Mouse (Mus musculus) G1E (cell line): ENCODE data around the gene C1qtnf4. TPM values are rescaled to one million over a fixed set of nuclear protein-coding genes. Genes with fewer than 3 reads are reported as not detected.

Experiments
- ATAC-seq: 2 replicates; pipeline ENCODE4 v1.8.0; 2016; ENCODE audit warnings: mild to moderate bottlenecking; ENCODE audit not compliant: insufficient number of reproducible peaks, poor library complexity, low FRiP score, severe bottlenecking; ENCODE audit errors: extremely low read depth
- DNase-seq: peaks from one replicate; pipeline ENCODE4 v3.0.0; 2012; ENCODE audit warnings: low spot score
- H3K27me3 ChIP-seq: 2 replicates; pipeline ENCODE4 v1.6.1; 2012; ENCODE audit warnings: mild to moderate bottlenecking, low read length, inconsistent platforms; ENCODE audit not compliant: insufficient read depth
- H3K36me3 ChIP-seq: replicated peaks from 2 replicates; pipeline ENCODE3; 2012; ENCODE audit warnings: mild to moderate bottlenecking, inconsistent platforms
- H3K4me1 ChIP-seq: 2 replicates; pipeline ENCODE4 v1.6.1; 2012; ENCODE audit warnings: low read depth, low read length, inconsistent platforms, mixed read lengths; ENCODE audit not compliant: insufficient read depth
- H3K4me3 ChIP-seq: 2 replicates; pipeline ENCODE4 v1.5.1; 2012; ENCODE audit warnings: low read depth, mild to moderate bottlenecking, inconsistent platforms, low read length, moderate library complexity, mixed read lengths
- H3K9me3 ChIP-seq: replicated peaks from 2 replicates; pipeline ENCODE4 v1.6.1; 2012; ENCODE audit warnings: inconsistent platforms
- CTCF ChIP-seq: IDR thresholded peaks from 2 replicates; pipeline ENCODE4 v1.5.1; 2012; ENCODE audit warnings: low read depth, low read length, inconsistent platforms, mixed read lengths
- GATA1 ChIP-seq: IDR thresholded peaks from 2 replicates; pipeline ENCODE4 v1.6.1; 2012; ENCODE audit warnings: borderline replicate concordance, low read length, inconsistent platforms, mixed read lengths
- GATA2 ChIP-seq: IDR thresholded peaks from 2 replicates; pipeline ENCODE4 v1.6.1; 2012; ENCODE audit warnings: low read depth, low read length, inconsistent platforms, borderline replicate concordance
- POLR2AphosphoS5 ChIP-seq: IDR thresholded peaks from 2 replicates; pipeline ENCODE4 v1.6.1; 2012; ENCODE audit warnings: low read depth, low read length, inconsistent platforms; ENCODE audit not compliant: insufficient replicate concordance
- TAL1 ChIP-seq: conservative IDR thresholded peaks from 2 replicates; pipeline ENCODE4 v1.6.1; 2012; ENCODE audit warnings: low read depth, low read length, inconsistent platforms, mixed read lengths
- polyA plus RNA-seq: library from polyadenylated mRNA; stranded (reverse); fragments of >175 nt; gene quantifications from 2 replicates; pipeline ENCODE4 v1.2.3, GENCODE M21; 2012
- total RNA-seq, 2 experiments: library from RNA; stranded (forward) in 1 of 2; stranded (reverse) in 1 of 2; fragments of 200-1000 nt in 1 of 2; fragments of >200 nt in 1 of 2; fragmentation: Nextera tagmentation in 1 of 2; gene quantifications; 2 replicates each; pipeline ENCODE4 v1.2.3; 2014 to 2017

The C1qtnf4 gene
- total and polyA plus RNA-seq, 3 experiments = 0.16 TPM; not detected in 2

DNA sequence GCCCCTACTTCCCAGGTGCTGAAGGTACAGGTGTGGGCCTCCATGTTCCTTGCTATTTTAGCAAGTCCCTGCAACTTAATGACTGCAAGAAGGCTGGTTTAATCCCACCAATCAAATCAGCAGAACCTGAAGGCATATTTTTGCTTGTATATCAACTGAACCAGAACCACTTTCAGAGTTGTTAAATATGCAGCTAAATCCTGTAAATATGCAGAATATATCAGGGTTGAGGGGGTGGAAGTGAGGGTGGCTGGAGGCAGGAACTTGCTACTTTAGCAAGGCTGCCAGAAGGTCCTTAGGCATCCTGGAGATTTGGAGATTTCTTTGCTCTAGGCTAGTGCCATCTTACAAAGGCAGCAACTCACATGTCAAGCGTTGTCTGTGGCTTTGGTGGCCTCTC lies 29.9 kb downstream of the C1qtnf4 start:
- DNase-seq (no peak), ATAC-seq (no peak)
- Histone ChIP-seq H3K9me3 (no peaks in the 10 kb centered on the region), H3K4me3 (no peak overlapping the region; the same call in 1 of the 2 replicates), H3K36me3 (peaks cover 51% of the 10 kb centered on the region), H3K27me3 (no peaks in the 10 kb centered on the region), H3K4me1 (peaks cover 43% of the 10 kb centered on the region)
- TF ChIP-seq CTCF (no peak), GATA1 (no peak), TAL1 (no peak), GATA2 (no peak), POLR2AphosphoS5 (no peak)

DNA sequence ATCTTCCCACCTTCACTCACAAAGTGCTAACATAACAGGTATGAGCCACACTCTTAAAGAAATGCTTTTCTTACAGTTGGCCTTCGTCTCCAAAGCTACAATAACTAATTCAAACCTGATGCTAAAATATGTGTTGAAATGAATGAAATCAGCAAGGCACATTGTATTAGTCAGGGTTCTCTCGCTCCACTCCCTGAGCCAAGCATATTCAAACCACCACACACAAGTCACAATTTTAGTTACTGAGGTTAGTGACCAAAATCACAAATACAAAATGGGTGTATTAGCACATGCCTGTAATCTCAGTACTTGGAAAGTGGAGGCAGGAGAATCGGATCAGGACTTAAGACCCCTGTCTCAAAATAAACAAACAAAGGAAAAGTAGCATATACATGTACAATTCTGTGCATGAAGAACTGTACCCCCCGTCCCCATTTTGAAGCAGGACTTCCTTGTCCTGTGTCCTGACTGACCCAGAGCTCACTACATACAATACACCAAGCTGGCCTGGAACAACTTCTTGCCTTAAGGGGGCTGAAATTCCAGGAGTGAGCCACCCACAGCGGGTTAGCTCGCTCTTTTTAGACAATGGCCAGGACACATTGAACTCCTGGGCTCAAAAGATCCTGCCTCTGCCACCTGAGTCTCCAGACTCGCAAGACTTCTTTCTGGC lies 31.0 kb downstream of the C1qtnf4 start:
- H3K4me3 ChIP-seq = peak overlapping the region; percentile 82
- peaks cover 2% of the 10 kb centered on the region; the same call in 1 of the 2 replicates for H3K27me3 ChIP-seq
- H3K9me3 ChIP-seq = no peaks in the 10 kb centered on the region
- H3K4me1 ChIP-seq = peaks cover 43% of the 10 kb centered on the region
- DNase-seq (no peak), ATAC-seq (peak; percentile 2; the same call in 1 of the 2 replicates)
- TF ChIP-seq POLR2AphosphoS5 = no peak
- TF ChIP-seq TAL1 = no peak
- TF ChIP-seq CTCF = no peak
- TF ChIP-seq GATA1 = no peak
- no peak for TF ChIP-seq GATA2
- H3K36me3 ChIP-seq = peaks cover 39% of the 10 kb centered on the region

DNA sequence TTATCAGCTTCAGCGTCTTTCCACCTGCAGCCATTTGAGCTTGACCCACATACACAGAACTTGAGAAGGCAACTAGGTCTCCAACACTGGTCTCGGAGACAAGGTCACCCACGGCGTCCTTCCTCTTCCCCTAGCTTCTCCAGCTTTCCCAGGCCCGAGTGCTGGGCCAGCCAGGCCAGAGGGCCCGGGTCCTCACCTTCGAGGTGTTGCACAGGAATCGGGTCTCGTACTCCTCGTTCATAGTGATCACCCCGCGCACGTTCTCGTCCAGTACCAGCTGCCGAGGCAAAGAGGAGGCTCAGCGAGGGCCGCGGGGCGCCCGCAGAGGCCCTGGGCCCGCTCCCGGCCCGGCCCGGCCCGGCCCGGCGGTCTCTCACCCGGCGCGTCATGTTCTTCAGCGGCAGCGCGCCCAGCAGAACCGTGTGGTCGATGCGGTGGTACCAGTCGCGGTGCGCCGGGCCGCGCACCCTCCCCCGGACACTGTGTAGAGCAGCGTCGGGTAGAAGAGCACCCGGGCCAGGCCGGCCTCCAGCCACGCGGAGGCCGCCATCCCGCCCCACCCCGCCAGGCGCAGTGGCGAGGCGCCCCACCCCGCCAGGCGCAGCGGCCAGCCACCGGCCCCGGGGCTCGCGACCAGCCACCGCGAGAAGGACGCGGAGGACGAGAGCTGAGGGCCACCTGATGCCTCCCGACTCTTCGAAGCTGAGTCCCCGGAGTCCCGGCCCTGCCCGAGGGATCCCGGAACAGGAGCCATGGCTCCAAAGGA lies 31.8 kb downstream of the C1qtnf4 start:
- Histone ChIP-seq H3K9me3 (no peaks in the 10 kb centered on the region), H3K4me1 (peaks cover 41% of the 10 kb centered on the region), H3K4me3 (peak overlapping the region; percentile 82), H3K36me3 (peaks cover 34% of the 10 kb centered on the region), H3K27me3 (peaks cover 6% of the 10 kb centered on the region; the same call in 1 of the 2 replicates)
- TF ChIP-seq POLR2AphosphoS5 (no peak), CTCF (no peak), GATA1 (no peak), GATA2 (no peak), TAL1 (no peak)
- ATAC-seq = peak; percentile 66; the same call in 1 of the 2 replicates
- DNase-seq = peak; percentile 89

DNA sequence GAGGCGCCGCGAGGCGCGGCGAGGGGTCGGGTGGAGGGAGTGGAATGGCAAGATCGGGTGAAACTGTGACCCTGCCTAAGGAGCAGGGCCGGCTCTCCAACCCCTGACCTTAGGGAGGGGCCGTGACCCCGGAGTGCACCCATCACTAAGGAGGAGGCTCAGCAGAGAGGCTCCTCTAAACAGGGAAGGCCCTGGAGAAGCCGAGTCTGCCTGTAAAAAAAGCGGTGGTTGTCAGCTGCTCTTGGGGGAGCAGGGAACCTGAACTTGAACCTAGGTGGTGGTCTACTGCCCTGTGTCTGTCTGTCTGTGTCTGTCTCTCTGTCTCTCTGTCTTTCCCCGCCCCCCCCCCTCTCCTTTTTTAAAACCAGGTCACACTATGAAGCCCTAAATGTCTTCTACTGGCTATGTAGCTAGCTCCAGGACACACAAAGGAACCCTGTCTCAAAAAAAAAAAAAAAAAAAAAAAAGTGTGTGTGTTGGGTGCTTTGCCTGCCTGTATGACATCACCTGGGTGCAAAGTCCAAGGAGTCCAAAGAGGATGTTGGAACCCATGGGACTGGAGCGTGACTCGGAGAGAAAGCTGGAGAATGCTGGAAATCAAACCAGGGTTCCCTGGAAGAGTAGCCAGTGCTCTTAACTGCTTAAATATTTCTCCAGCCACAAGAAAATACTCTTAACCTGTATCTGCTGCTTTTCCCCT lies 32.5 kb downstream of the C1qtnf4 start:
- H3K4me1 ChIP-seq = peaks cover 40% of the 10 kb centered on the region
- H3K27me3 ChIP-seq = peaks cover 9% of the 10 kb centered on the region
- TF ChIP-seq CTCF = no peak
- no peak for TF ChIP-seq TAL1
- TF ChIP-seq POLR2AphosphoS5 = no peak
- no peak for TF ChIP-seq GATA2
- no peak for TF ChIP-seq GATA1
- peak; percentile 15 for DNase-seq
- H3K9me3 ChIP-seq = no peaks in the 10 kb centered on the region
- H3K36me3 ChIP-seq = peaks cover 26% of the 10 kb centered on the region
- ATAC-seq = no peak; the same call in 1 of the 2 replicates
- H3K4me3 ChIP-seq = peak overlapping the region; percentile 82

DNA sequence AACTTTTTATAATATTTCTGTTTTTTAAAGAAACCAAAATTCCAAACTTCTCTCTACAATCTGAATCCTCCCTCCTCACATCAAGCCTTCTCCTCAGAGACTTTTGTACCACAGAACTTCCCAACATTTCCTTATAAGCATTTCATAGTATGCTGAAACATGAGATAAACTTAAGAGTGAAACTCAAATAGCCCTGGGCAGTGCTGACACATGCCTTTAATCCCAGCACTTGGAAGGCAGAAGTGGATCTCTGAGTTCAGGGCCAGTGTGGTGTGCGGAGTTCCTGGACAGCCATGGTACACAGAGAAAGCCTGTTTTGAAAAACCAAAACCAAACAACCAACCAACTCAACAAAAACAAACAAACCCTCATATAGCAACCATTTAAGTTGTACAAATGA lies 35.5 kb downstream of the C1qtnf4 start:
- peaks cover 21% of the 10 kb centered on the region for H3K4me1 ChIP-seq
- no peak overlapping the region for H3K4me3 ChIP-seq
- peaks cover 20% of the 10 kb centered on the region for H3K27me3 ChIP-seq
- no peaks in the 10 kb centered on the region for H3K9me3 ChIP-seq
- TF ChIP-seq POLR2AphosphoS5 (no peak), CTCF (no peak), GATA1 (no peak), TAL1 (no peak), GATA2 (no peak)
- peaks cover 2% of the 10 kb centered on the region for H3K36me3 ChIP-seq
- DNase-seq = no peak
- ATAC-seq = no peak
